Mouse (Mus musculus) liver, adult 2 months (tissue): ENCODE results near the gene Enpep.

Source experiments
- CTCF ChIP-seq: fragments of 200-500 bp; IDR thresholded peaks from 2 replicates; pipeline ENCODE4 v1.5.1; 2011; ENCODE audit warnings: low read depth, low read length, control low read depth
- POLR2A ChIP-seq: fragments of 200-500 bp; IDR thresholded peaks from 2 replicates; pipeline ENCODE4 v1.6.1; 2011; ENCODE audit warnings: low read length, control low read depth; ENCODE audit not compliant: insufficient read depth; ENCODE audit errors: extremely low read depth

GRCm38 (mm10) chr3:129309926-129310325, 22.6 kb downstream of the Enpep start:
- TF ChIP-seq CTCF (no peak), POLR2A (no peak)
